ENCODE assay signal across 8 mouse cellular contexts in the genomic region with DNA sequence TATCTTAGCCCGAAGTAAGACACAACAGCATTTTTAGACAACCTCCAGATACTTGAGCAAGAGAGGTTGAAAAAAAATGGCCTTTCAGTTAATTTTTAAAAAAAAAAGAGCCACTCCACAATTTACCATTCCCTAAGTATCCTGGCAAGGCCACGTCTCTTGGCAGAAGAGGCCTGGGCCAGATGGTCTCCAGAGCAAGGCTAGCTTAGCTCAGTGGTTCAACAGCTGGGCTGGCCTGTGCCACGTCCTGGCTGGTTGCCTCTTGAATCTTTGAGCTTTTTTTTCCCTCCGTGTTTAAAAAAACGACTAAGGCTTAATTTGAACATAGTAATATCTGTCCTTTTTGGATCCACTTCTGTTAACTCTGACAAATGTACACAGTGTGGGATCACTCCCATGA.
A peak's percentile ranks its signal among the peaks of the same experiment; 100 is the strongest.
DNase-seq lines count a peak whose midpoint lies in the region.

No protein-coding gene starts in this region.

- DNase-seq in cerebellum, postnatal 10 days: peak; percentile 93 to 95
- no peak for DNase-seq in cerebellum, adult 9-11 months
- peak; percentile 24 to 50 for DNase-seq in left cerebral cortex, postnatal 14 days (ENCODE audit: low spot score in 2 of 2)
- no peak for DNase-seq in left cerebral cortex, adult 18-20 months (ENCODE audit: low spot score in 2 of 2)
- peak; percentile 56 for DNase-seq in gastrocnemius, adult 18-20 months (ENCODE audit: low spot score)
- peak; percentile 44 to 68 for DNase-seq in layer of hippocampus, postnatal 14 days (ENCODE audit: low spot score in 2 of 2)
- DNase-seq in thymus, postnatal 25 days: no peak
- DNase-seq in kidney, adult 11 months: no peak

- intact Hi-C loops in left cerebral cortex, postnatal 14 days (cut with DNase I): no loop called here

Comparison
In these comparisons a context has a peak if more than half of its experiments do, and no peak if none do; other contexts are left out.
1. DNase-seq: peak in cerebellum, postnatal 10 days (2 of 2), left cerebral cortex, postnatal 14 days (2 of 2), gastrocnemius, adult 18-20 months (single experiment) and layer of hippocampus, postnatal 14 days (2 of 2); none in cerebellum, adult 9-11 months (single experiment), left cerebral cortex, adult 18-20 months (0 of 2), thymus, postnatal 25 days (single experiment) and kidney, adult 11 months (single experiment).